Mouse (Mus musculus) heart, embryonic 14.5 days (tissue): ENCODE data around the gene Blcap. TPM values are rescaled to one million over a fixed set of nuclear protein-coding genes. Genes with fewer than 3 reads are reported as not detected.

Experiments
- ATAC-seq: fragments of 200-750 bp; cut with Nextera tagmentation; 2 replicates; pipeline ENCODE4 v1.8.0; 2017; ENCODE audit warnings: low read depth, moderate TSS enrichment; ENCODE audit not compliant: insufficient number of reproducible peaks, insufficient read depth, low FRiP score
- H3K27ac ChIP-seq, 2 experiments: fragments of 200-500 bp in 1 of 2; fragments of 300-500 bp in 1 of 2; sonication (generic) in 1 of 2; replicated peaks in 1 of 2; 2 replicates each; pipeline ENCODE4 v1.5.1; 2012 to 2014; ENCODE audit warnings: low read depth in 2 of 2, low read length in 2 of 2, control low read depth in 1 of 2, mild to moderate bottlenecking in 1 of 2, mixed read lengths in 1 of 2; ENCODE audit not compliant: control insufficient read depth in 1 of 2, insufficient read depth in 1 of 2
- H3K27me3 ChIP-seq: fragments of 300-500 bp; sonication (generic); 2 replicates; pipeline ENCODE4 v1.6.1; 2014; ENCODE audit warnings: mild to moderate bottlenecking, low read length, control low read depth; ENCODE audit not compliant: control insufficient read depth, insufficient read depth
- H3K36me3 ChIP-seq: fragments of 300-500 bp; sonication (generic); 2 replicates; pipeline ENCODE4 v1.6.1; 2014; ENCODE audit warnings: mild to moderate bottlenecking, control low read depth, low read length, mixed read lengths; ENCODE audit not compliant: control insufficient read depth, insufficient read depth
- H3K4me1 ChIP-seq, 2 experiments: fragments of 200-500 bp in 1 of 2; fragments of 300-500 bp in 1 of 2; sonication (generic) in 1 of 2; 2 replicates each; pipeline ENCODE4 v1.6.1; 2012 to 2014; ENCODE audit warnings: low read length in 2 of 2, control low read depth in 1 of 2, mixed read lengths in 1 of 2; ENCODE audit not compliant: control insufficient read depth in 2 of 2, insufficient read depth in 2 of 2
- H3K4me2 ChIP-seq: fragments of 300-500 bp; sonication (generic); 2 replicates; pipeline ENCODE4 v1.6.1; 2014; ENCODE audit warnings: mild to moderate bottlenecking, low read length
- H3K4me3 ChIP-seq, 2 experiments: fragments of 200-500 bp in 1 of 2; fragments of 300-500 bp in 1 of 2; sonication (generic) in 1 of 2; 2 replicates each; pipeline ENCODE4 v1.5.1; 2012 to 2014; ENCODE audit warnings: low read length in 2 of 2, mild to moderate bottlenecking in 2 of 2, control low read depth in 1 of 2, low read depth in 1 of 2, moderate library complexity in 1 of 2; ENCODE audit not compliant: control insufficient read depth in 1 of 2, insufficient read depth in 1 of 2
- H3K9ac ChIP-seq: fragments of 300-500 bp; sonication (generic); 2 replicates; pipeline ENCODE4 v1.6.1; 2014; ENCODE audit warnings: mild to moderate bottlenecking, low read length
- H3K9me3 ChIP-seq: fragments of 300-500 bp; sonication (generic); 2 replicates; pipeline ENCODE4 v1.6.1; 2016; ENCODE audit warnings: low read length, control low read depth; ENCODE audit not compliant: control insufficient read depth
- whole genome bisulfite sequencing: fragments of 180-500 bp; shearing (Covaris S2); extraction: QIAGEN DNeasy Blood & Tissue Kit; methylation state at CpG from one replicate; pipeline ENCODE4 v1.1.7; 2014; 5-methylcytosine and 5-hydroxymethylcytosine counted together
- polyA plus RNA-seq: library from polyadenylated mRNA; unstranded; fragments of >200 nt; fragmentation: Nextera tagmentation; extraction: Ambion mirVana; gene quantifications from 2 replicates; pipeline ENCODE4 v1.2.1, GENCODE M21; 2014

Gene Blcap
- polyA plus RNA-seq, 1 experiment from 2014 or later: 41.0 TPM

GRCm38 (mm10) chr2:157534163-157534562 lies 36.9 kb downstream of the Blcap start:
- Histone ChIP-seq H3K9ac (no peak overlapping the region), H3K27ac (no peak overlapping the region), H3K4me2 (no peak overlapping the region), H3K4me3 (no peak overlapping the region), H3K4me1 (peaks cover 5 to 8% of the 10 kb centered on the region in 2 experiments; a peak in 3 of 4 replicates), H3K9me3 (no peaks in the 10 kb centered on the region), H3K36me3 (no peaks in the 10 kb centered on the region), H3K27me3 (peaks cover 5% of the 10 kb centered on the region; the same call in 1 of the 2 replicates)
- WGBS: 65% methylated on average over 4 of the region's 4 CpGs
- no peak for ATAC-seq

- no peak overlapping the region for H3K27ac ChIP-seq
- H3K4me3 ChIP-seq: no peak overlapping the region
- H3K4me2 ChIP-seq: no peak overlapping the region
- ATAC-seq: no peak
- H3K36me3 ChIP-seq: no peaks in the 10 kb centered on the region
- no peak overlapping the region for H3K9ac ChIP-seq
- H3K27me3 ChIP-seq: peaks cover 5% of the 10 kb centered on the region; the same call in 1 of the 2 replicates
- no peaks in the 10 kb centered on the region for H3K9me3 ChIP-seq
- 56% methylated on average over 8 of the region's 8 CpGs for WGBS
- H3K4me1 ChIP-seq: peaks cover 5 to 6% of the 10 kb centered on the region in 2 experiments; a peak in 3 of 4 replicates
Observed at GRCm38 (mm10) chr2:157531681-157532426, 39.2 kb downstream of the Blcap start.

GRCm38 (mm10) chr2:157530056-157530955 lies 40.8 kb downstream of the Blcap start:
- Histone ChIP-seq H3K4me3 (no peak overlapping the region), H3K4me2 (no peak overlapping the region), H3K27ac (no peak overlapping the region), H3K9ac (no peak overlapping the region), H3K27me3 (peaks cover 5% of the 10 kb centered on the region; the same call in 1 of the 2 replicates), H3K36me3 (no peaks in the 10 kb centered on the region), H3K4me1 (no peaks in the 10 kb centered on the region), H3K9me3 (no peaks in the 10 kb centered on the region)
- WGBS: 59% methylated on average over 13 of the region's 13 CpGs
- ATAC-seq: no peak

- H3K9ac ChIP-seq: no peak overlapping the region
Observed at GRCm38 (mm10) chr2:157522556-157522955, 48.5 kb downstream of the Blcap start.

GRCm38 (mm10) chr2:157520496-157520895 lies 50.6 kb downstream of the Blcap start:
- Histone ChIP-seq H3K4me3 (no peak overlapping the region), H3K4me1 (no peaks in the 10 kb centered on the region), H3K27ac (no peak overlapping the region), H3K4me2 (no peak overlapping the region), H3K9ac (no peak overlapping the region), H3K9me3 (no peaks in the 10 kb centered on the region), H3K27me3 (no peaks in the 10 kb centered on the region), H3K36me3 (no peaks in the 10 kb centered on the region)
- ATAC-seq: no peak
- WGBS: 57% methylated on average over 5 of the region's 5 CpGs

More at GRCm38 (mm10) chr2:157522556-157522955, 48.5 kb downstream of the Blcap start:
- Histone ChIP-seq H3K9me3 (no peaks in the 10 kb centered on the region), H3K4me2 (no peak overlapping the region), H3K4me1 (no peaks in the 10 kb centered on the region), H3K36me3 (no peaks in the 10 kb centered on the region), H3K4me3 (no peak overlapping the region), H3K27ac (no peak overlapping the region), H3K27me3 (no peaks in the 10 kb centered on the region)
- WGBS: 77% methylated on average over 3 of the region's 3 CpGs
- no peak for ATAC-seq

GRCm38 (mm10) chr2:157519452-157519851 lies 51.6 kb downstream of the Blcap start:
- Histone ChIP-seq H3K27me3 (no peaks in the 10 kb centered on the region), H3K27ac (no peak overlapping the region), H3K9me3 (no peaks in the 10 kb centered on the region), H3K4me1 (no peaks in the 10 kb centered on the region), H3K4me2 (no peak overlapping the region), H3K36me3 (no peaks in the 10 kb centered on the region), H3K9ac (no peak overlapping the region), H3K4me3 (no peak overlapping the region)
- no peak for ATAC-seq
- WGBS: 45% methylated on average over 6 of the region's 6 CpGs

- no peaks in the 10 kb centered on the region for H3K27me3 ChIP-seq
- H3K4me3 ChIP-seq: no peak overlapping the region
- H3K9ac ChIP-seq: no peak overlapping the region
- H3K4me1 ChIP-seq: no peaks in the 10 kb centered on the region
- 65% methylated on average over 7 of the region's 7 CpGs for WGBS
- H3K27ac ChIP-seq: no peak overlapping the region
- no peak overlapping the region for H3K4me2 ChIP-seq
- no peaks in the 10 kb centered on the region for H3K9me3 ChIP-seq
- ATAC-seq: no peak
- H3K36me3 ChIP-seq: no peaks in the 10 kb centered on the region
Observed at GRCm38 (mm10) chr2:157518451-157518850, 52.6 kb downstream of the Blcap start.
